Mouse (Mus musculus): ENCODE results near the gene Tmem252. TPM values are rescaled to one million over a fixed set of nuclear protein-coding genes. Genes with fewer than 3 reads are reported as not detected.
A peak's percentile ranks its signal among the peaks of the same experiment; 100 is the strongest.
"Not testable (repeated sequence)": the region's sequence is repeated elsewhere in the genome, so short reads cannot be mapped to it uniquely, and the experiment has no call there.

Tmem252 gene
- polyA plus RNA-seq, 1 experiment from 2014 or later: 0.81 TPM

- H3K9me3 ChIP-seq (replicated peaks; ENCODE audit: control insufficient read depth, low read length): no peaks in the 10 kb centered on the region
- H3K27me3 ChIP-seq (ENCODE audit: control insufficient read depth, insufficient read depth, low read length): no peaks in the 10 kb centered on the region
- H3K9ac ChIP-seq (replicated peaks; ENCODE audit: low read length): no peak overlapping the region
- H3K4me3 ChIP-seq (ENCODE audit: low read depth, low read length): no peak overlapping the region
- H3K27ac ChIP-seq (replicated peaks; ENCODE audit: low read depth, low read length): no peak overlapping the region
- no peaks in the 10 kb centered on the region for H3K4me1 ChIP-seq (ENCODE audit: control insufficient read depth, insufficient read depth, low read length)
- no peaks in the 10 kb centered on the region for H3K36me3 ChIP-seq (replicated peaks; ENCODE audit: control insufficient read depth, insufficient read depth, low read depth, low read length)
- no peak overlapping the region for H3K4me2 ChIP-seq (ENCODE audit: low read depth, low read length)
- no peak for ATAC-seq (replicated peaks; ENCODE audit: insufficient number of reproducible peaks, low FRiP score, low TSS enrichment, low read depth)
- DNase-seq (ENCODE audit: low spot score): no peak
- 69% methylated on average over 8 of the region's 8 CpGs for WGBS
These were observed 27.9 kb downstream of the Tmem252 start for GRCm38 (mm10) chr19:24701716-24702115.

- not testable (repeated sequence) for H3K9me3 ChIP-seq (replicated peaks; ENCODE audit: control insufficient read depth, low read length); DNase-seq (ENCODE audit: low spot score); H3K9ac ChIP-seq (replicated peaks; ENCODE audit: low read length); ATAC-seq (replicated peaks; ENCODE audit: insufficient number of reproducible peaks, low FRiP score, low TSS enrichment, low read depth); H3K4me3 ChIP-seq (ENCODE audit: low read depth, low read length); H3K4me1 ChIP-seq (ENCODE audit: control insufficient read depth, insufficient read depth, low read length); H3K27ac ChIP-seq (replicated peaks; ENCODE audit: low read depth, low read length); H3K4me2 ChIP-seq (ENCODE audit: low read depth, low read length); H3K36me3 ChIP-seq (replicated peaks; ENCODE audit: control insufficient read depth, insufficient read depth, low read depth, low read length); H3K27me3 ChIP-seq (ENCODE audit: control insufficient read depth, insufficient read depth, low read length)
- WGBS: 65% methylated on average over 1 of the region's 1 CpGs
These were observed 29.4 kb downstream of the Tmem252 start for GRCm38 (mm10) chr19:24703168-24703567.

GRCm38 (mm10) chr19:24703680-24704079 lies 29.9 kb downstream of the Tmem252 start:
- H3K9me3 ChIP-seq (replicated peaks; ENCODE audit: control insufficient read depth, low read length): no peaks in the 10 kb centered on the region
- WGBS: 71% methylated on average over 8 of the region's 8 CpGs

GRCm38 (mm10) chr19:24704326-24704725 lies 30.5 kb downstream of the Tmem252 start:
- DNase-seq (ENCODE audit: low spot score): no peak
- no peak overlapping the region for H3K9ac ChIP-seq (replicated peaks; ENCODE audit: low read length)
- H3K4me2 ChIP-seq (ENCODE audit: low read depth, low read length): no peak overlapping the region
- ATAC-seq (replicated peaks; ENCODE audit: insufficient number of reproducible peaks, low FRiP score, low TSS enrichment, low read depth): no peak
- no peaks in the 10 kb centered on the region for H3K4me1 ChIP-seq (ENCODE audit: control insufficient read depth, insufficient read depth, low read length)
- 73% methylated on average over 2 of the region's 2 CpGs for WGBS
- H3K4me3 ChIP-seq (ENCODE audit: low read depth, low read length): no peak overlapping the region
- no peaks in the 10 kb centered on the region for H3K27me3 ChIP-seq (ENCODE audit: control insufficient read depth, insufficient read depth, low read length)
- no peaks in the 10 kb centered on the region for H3K36me3 ChIP-seq (replicated peaks; ENCODE audit: control insufficient read depth, insufficient read depth, low read depth, low read length)
- H3K9me3 ChIP-seq (replicated peaks; ENCODE audit: control insufficient read depth, low read length): no peaks in the 10 kb centered on the region
- no peak overlapping the region for H3K27ac ChIP-seq (replicated peaks; ENCODE audit: low read depth, low read length)

More at GRCm38 (mm10) chr19:24703680-24704079, 29.9 kb downstream of the Tmem252 start:
- H3K4me3 ChIP-seq (ENCODE audit: low read depth, low read length): no peak overlapping the region
- no peaks in the 10 kb centered on the region for H3K36me3 ChIP-seq (replicated peaks; ENCODE audit: control insufficient read depth, insufficient read depth, low read depth, low read length)
- ATAC-seq (replicated peaks; ENCODE audit: insufficient number of reproducible peaks, low FRiP score, low TSS enrichment, low read depth) (no peak), DNase-seq (ENCODE audit: low spot score) (no peak)
- no peaks in the 10 kb centered on the region for H3K27me3 ChIP-seq (ENCODE audit: control insufficient read depth, insufficient read depth, low read length)
- no peaks in the 10 kb centered on the region for H3K4me1 ChIP-seq (ENCODE audit: control insufficient read depth, insufficient read depth, low read length)
- H3K4me2 ChIP-seq (ENCODE audit: low read depth, low read length): no peak overlapping the region
- no peak overlapping the region for H3K9ac ChIP-seq (replicated peaks; ENCODE audit: low read length)
- H3K27ac ChIP-seq (replicated peaks; ENCODE audit: low read depth, low read length): no peak overlapping the region

- peak; percentile 84 for DNase-seq (ENCODE audit: low spot score)
- WGBS: 54% methylated on average over 1 of the region's 1 CpGs
These were observed 31.6 kb downstream of the Tmem252 start for GRCm38 (mm10) chr19:24705395-24705794.

GRCm38 (mm10) chr19:24707071-24707906 lies 33.5 kb downstream of the Tmem252 start:
- no peaks in the 10 kb centered on the region for H3K36me3 ChIP-seq (replicated peaks; ENCODE audit: control insufficient read depth, insufficient read depth, low read depth, low read length)
- H3K9ac ChIP-seq (replicated peaks; ENCODE audit: low read length): no peak overlapping the region
- no peaks in the 10 kb centered on the region for H3K4me1 ChIP-seq (ENCODE audit: control insufficient read depth, insufficient read depth, low read length)
- no peak overlapping the region for H3K4me3 ChIP-seq (ENCODE audit: low read depth, low read length)
- H3K27me3 ChIP-seq (ENCODE audit: control insufficient read depth, insufficient read depth, low read length): no peaks in the 10 kb centered on the region
- H3K9me3 ChIP-seq (replicated peaks; ENCODE audit: control insufficient read depth, low read length): no peaks in the 10 kb centered on the region
- no peak for DNase-seq (ENCODE audit: low spot score)
- no peak overlapping the region for H3K27ac ChIP-seq (replicated peaks; ENCODE audit: low read depth, low read length)
- 72% methylated on average over 7 of the region's 7 CpGs for WGBS
- H3K4me2 ChIP-seq (ENCODE audit: low read depth, low read length): no peak overlapping the region
- ATAC-seq (replicated peaks; ENCODE audit: insufficient number of reproducible peaks, low FRiP score, low TSS enrichment, low read depth): no peak

More at GRCm38 (mm10) chr19:24705395-24705794, 31.6 kb downstream of the Tmem252 start:
- H3K27ac ChIP-seq (replicated peaks; ENCODE audit: low read depth, low read length): no peak overlapping the region
- no peaks in the 10 kb centered on the region for H3K9me3 ChIP-seq (replicated peaks; ENCODE audit: control insufficient read depth, low read length)
- no peaks in the 10 kb centered on the region for H3K36me3 ChIP-seq (replicated peaks; ENCODE audit: control insufficient read depth, insufficient read depth, low read depth, low read length)
- H3K4me2 ChIP-seq (ENCODE audit: low read depth, low read length): no peak overlapping the region
- no peak overlapping the region for H3K9ac ChIP-seq (replicated peaks; ENCODE audit: low read length)
- no peak overlapping the region for H3K4me3 ChIP-seq (ENCODE audit: low read depth, low read length)
- H3K27me3 ChIP-seq (ENCODE audit: control insufficient read depth, insufficient read depth, low read length): no peaks in the 10 kb centered on the region
- ATAC-seq (replicated peaks; ENCODE audit: insufficient number of reproducible peaks, low FRiP score, low TSS enrichment, low read depth): no peak
- H3K4me1 ChIP-seq (ENCODE audit: control insufficient read depth, insufficient read depth, low read length): no peaks in the 10 kb centered on the region

GRCm38 (mm10) chr19:24708032-24708431 lies 34.2 kb downstream of the Tmem252 start:
- ATAC-seq (replicated peaks; ENCODE audit: insufficient number of reproducible peaks, low FRiP score, low TSS enrichment, low read depth): no peak
- Histone ChIP-seq H3K9ac (replicated peaks; ENCODE audit: low read length) (no peak overlapping the region), H3K4me3 (ENCODE audit: low read depth, low read length) (no peak overlapping the region), H3K36me3 (replicated peaks; ENCODE audit: control insufficient read depth, insufficient read depth, low read depth, low read length) (no peaks in the 10 kb centered on the region), H3K4me2 (ENCODE audit: low read depth, low read length) (no peak overlapping the region), H3K27ac (replicated peaks; ENCODE audit: low read depth, low read length) (no peak overlapping the region), H3K9me3 (replicated peaks; ENCODE audit: control insufficient read depth, low read length) (no peaks in the 10 kb centered on the region), H3K27me3 (ENCODE audit: control insufficient read depth, insufficient read depth, low read length) (no peaks in the 10 kb centered on the region), H3K4me1 (ENCODE audit: control insufficient read depth, insufficient read depth, low read length) (no peaks in the 10 kb centered on the region)
- WGBS: 79% methylated on average over 7 of the region's 7 CpGs
- no peak for DNase-seq (ENCODE audit: low spot score)

GRCm38 (mm10) chr19:24716303-24717097 lies 42.7 kb downstream of the Tmem252 start:
- H3K4me3 ChIP-seq (ENCODE audit: low read depth, low read length): no peak overlapping the region
- H3K4me2 ChIP-seq (ENCODE audit: low read depth, low read length): no peak overlapping the region
- no peaks in the 10 kb centered on the region for H3K36me3 ChIP-seq (replicated peaks; ENCODE audit: control insufficient read depth, insufficient read depth, low read depth, low read length)
- H3K4me1 ChIP-seq (ENCODE audit: control insufficient read depth, insufficient read depth, low read length): no peaks in the 10 kb centered on the region
- H3K27me3 ChIP-seq (ENCODE audit: control insufficient read depth, insufficient read depth, low read length): no peaks in the 10 kb centered on the region
- no peak for DNase-seq (ENCODE audit: low spot score)
- ATAC-seq (replicated peaks; ENCODE audit: insufficient number of reproducible peaks, low FRiP score, low TSS enrichment, low read depth): no peak
- no peak overlapping the region for H3K27ac ChIP-seq (replicated peaks; ENCODE audit: low read depth, low read length)
- H3K9ac ChIP-seq (replicated peaks; ENCODE audit: low read length): no peak overlapping the region
- no peaks in the 10 kb centered on the region for H3K9me3 ChIP-seq (replicated peaks; ENCODE audit: control insufficient read depth, low read length)
- WGBS: 81% methylated on average over 7 of the region's 7 CpGs
